Mouse (Mus musculus): ENCODE data around the gene Atp2c1.

DNA sequence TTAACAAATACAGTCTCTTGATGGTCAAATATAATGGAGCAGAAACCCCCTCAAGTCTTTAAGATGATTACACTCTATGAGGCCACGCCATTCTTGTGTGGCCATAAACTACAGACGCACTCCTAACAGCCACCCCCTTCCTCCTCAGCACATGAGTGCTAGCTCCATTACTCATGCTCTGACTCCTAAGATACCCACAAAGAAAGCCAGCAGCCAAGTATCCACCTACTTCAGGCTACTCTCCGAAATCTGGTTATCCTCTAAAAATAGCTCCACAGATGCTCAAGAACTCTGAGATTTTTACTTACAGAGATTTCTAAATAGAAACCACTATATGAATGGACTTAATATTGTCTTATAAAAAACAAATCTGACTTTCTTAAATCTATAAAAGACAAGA is 34.4 kb downstream of the Atp2c1 start:
- no peak for TF ChIP-seq CTCF (IDR thresholded peaks at IDR 0.05; ENCODE audit: borderline replicate concordance, insufficient read depth, low read depth, low read length)
- TF ChIP-seq POLR2A (IDR thresholded peaks at IDR 0.05; ENCODE audit: borderline replicate concordance, insufficient read depth, low read length): no peak
